Mouse (Mus musculus) heart, embryonic 15.5 days (tissue): ENCODE data around the gene Enpp4. TPM values are rescaled to one million over a fixed set of nuclear protein-coding genes. Genes with fewer than 3 reads are reported as not detected.

Source experiments
- ATAC-seq: fragments of 200-750 bp; cut with Nextera tagmentation; replicated peaks from 2 replicates; pipeline ENCODE4 v1.8.0; 2017; ENCODE audit warnings: low read depth, moderate TSS enrichment; ENCODE audit not compliant: insufficient number of reproducible peaks, insufficient read depth, low FRiP score
- H3K27ac ChIP-seq: fragments of 300-500 bp; sonication (generic); 2 replicates; pipeline ENCODE4 v1.5.1; 2015; ENCODE audit warnings: mild to moderate bottlenecking, inconsistent platforms
- H3K27me3 ChIP-seq: fragments of 300-500 bp; sonication (generic); 2 replicates; pipeline ENCODE4 v1.6.1; 2015; ENCODE audit warnings: inconsistent platforms
- H3K36me3 ChIP-seq: fragments of 300-500 bp; sonication (generic); 2 replicates; pipeline ENCODE4 v1.6.1; 2015; ENCODE audit warnings: mild to moderate bottlenecking, inconsistent platforms
- H3K4me1 ChIP-seq: fragments of 300-500 bp; sonication (generic); replicated peaks from 2 replicates; pipeline ENCODE4 v1.6.1; 2015; ENCODE audit warnings: inconsistent platforms
- H3K4me2 ChIP-seq: fragments of 300-500 bp; sonication (generic); 2 replicates; pipeline ENCODE4 v1.6.1; 2015; ENCODE audit warnings: inconsistent platforms, mild to moderate bottlenecking, moderate library complexity
- H3K4me3 ChIP-seq: fragments of 300-500 bp; sonication (generic); 2 replicates; pipeline ENCODE4 v1.5.1; 2015; ENCODE audit warnings: mild to moderate bottlenecking, inconsistent platforms
- H3K9ac ChIP-seq: fragments of 300-500 bp; sonication (generic); 2 replicates; pipeline ENCODE4 v1.6.1; 2015; ENCODE audit warnings: mild to moderate bottlenecking, inconsistent platforms
- H3K9me3 ChIP-seq: fragments of 300-500 bp; sonication (generic); replicated peaks from 2 replicates; pipeline ENCODE4 v1.6.1; 2016; ENCODE audit warnings: inconsistent platforms
- WGBS: fragments of 180-500 bp; shearing (Covaris S2); methylation state at CpG from one replicate; pipeline ENCODE4 v1.1.7; 2015; ENCODE audit warnings: mixed read lengths; 5-methylcytosine and 5-hydroxymethylcytosine counted together
- polyA plus RNA-seq: library from polyadenylated mRNA; unstranded; fragments of >200 nt; fragmentation: Nextera tagmentation; extraction: Ambion mirVana; gene quantifications from 2 replicates; pipeline ENCODE4 v1.2.1, GENCODE M21; 2015

The Enpp4 gene
- polyA plus RNA-seq, 1 experiment from 2014 or later, result 7.7 TPM

- no peak for ATAC-seq
- Histone ChIP-seq H3K4me1 (peaks cover 5% of the 10 kb centered on the region), H3K4me3 (no peak overlapping the region), H3K4me2 (no peak overlapping the region), H3K9ac (no peak overlapping the region), H3K27me3 (peaks cover 28% of the 10 kb centered on the region), H3K36me3 (no peaks in the 10 kb centered on the region), H3K27ac (no peak overlapping the region), H3K9me3 (no peaks in the 10 kb centered on the region)
- 11% methylated on average over 7 of the region's 7 CpGs for WGBS
These were observed 24.8 kb upstream of the Enpp4 start for GRCm38 (mm10) chr17:44130429-44130828.

GRCm38 (mm10) chr17:44129092-44129750, 23.6 kb upstream of the Enpp4 start:
- Histone ChIP-seq H3K4me2 (no peak overlapping the region), H3K27ac (no peak overlapping the region), H3K4me3 (no peak overlapping the region), H3K36me3 (no peaks in the 10 kb centered on the region), H3K27me3 (peaks cover 16% of the 10 kb centered on the region; the same call in 1 of the 2 replicates), H3K4me1 (no peaks in the 10 kb centered on the region), H3K9me3 (no peaks in the 10 kb centered on the region), H3K9ac (no peak overlapping the region)
- ATAC-seq, result no peak
- 67% methylated on average over 13 of the region's 13 CpGs for WGBS

GRCm38 (mm10) chr17:44121366-44122100, 15.9 kb upstream of the Enpp4 start:
- WGBS, result 71% methylated on average over 12 of the region's 12 CpGs

GRCm38 (mm10) chr17:44118231-44118630, 12.6 kb upstream of the Enpp4 start:
- WGBS, result 61% methylated on average over 4 of the region's 4 CpGs
- Histone ChIP-seq H3K27me3 (no peaks in the 10 kb centered on the region), H3K4me1 (0 out of 2 replicates have a peak, but pooled peaks cover 3% of the 10 kb centered on the region), H3K4me2 (no peak overlapping the region), H3K36me3 (no peaks in the 10 kb centered on the region), H3K9me3 (no peaks in the 10 kb centered on the region), H3K4me3 (no peak overlapping the region), H3K27ac (no peak overlapping the region), H3K9ac (no peak overlapping the region)
- ATAC-seq, result no peak

More at GRCm38 (mm10) chr17:44121366-44122100, 15.9 kb upstream of the Enpp4 start:
- Histone ChIP-seq H3K27me3 (no peaks in the 10 kb centered on the region), H3K4me1 (0 out of 2 replicates have a peak, but pooled peaks cover 3% of the 10 kb centered on the region), H3K4me3 (no peak overlapping the region), H3K9me3 (no peaks in the 10 kb centered on the region), H3K36me3 (no peaks in the 10 kb centered on the region), H3K27ac (no peak overlapping the region), H3K4me2 (no peak overlapping the region), H3K9ac (no peak overlapping the region)
- no peak for ATAC-seq

GRCm38 (mm10) chr17:44117721-44118120, 12.1 kb upstream of the Enpp4 start:
- no peaks in the 10 kb centered on the region for H3K9me3 ChIP-seq
- H3K4me2 ChIP-seq, result no peak overlapping the region
- no peaks in the 10 kb centered on the region for H3K27me3 ChIP-seq
- H3K4me1 ChIP-seq, result 0 out of 2 replicates have a peak, but pooled peaks cover 3% of the 10 kb centered on the region
- H3K27ac ChIP-seq, result no peak overlapping the region
- WGBS, result 70% methylated on average over 2 of the region's 2 CpGs
- no peak for ATAC-seq
- no peaks in the 10 kb centered on the region for H3K36me3 ChIP-seq
- no peak overlapping the region for H3K9ac ChIP-seq
- no peak overlapping the region for H3K4me3 ChIP-seq

GRCm38 (mm10) chr17:44116584-44116983, 11.0 kb upstream of the Enpp4 start:
- Histone ChIP-seq H3K27me3 (no peaks in the 10 kb centered on the region), H3K4me3 (no peak overlapping the region), H3K36me3 (no peaks in the 10 kb centered on the region), H3K9ac (no peak overlapping the region), H3K27ac (no peak overlapping the region), H3K4me2 (no peak overlapping the region), H3K4me1 (0 out of 2 replicates have a peak, but pooled peaks cover 3% of the 10 kb centered on the region), H3K9me3 (no peaks in the 10 kb centered on the region)
- no peak for ATAC-seq
- WGBS, result 69% methylated on average over 2 of the region's 2 CpGs

- Histone ChIP-seq H3K27ac (no peak overlapping the region), H3K4me1 (peaks cover 10% of the 10 kb centered on the region), H3K9me3 (no peaks in the 10 kb centered on the region), H3K27me3 (no peaks in the 10 kb centered on the region), H3K9ac (no peak overlapping the region), H3K4me2 (no peak overlapping the region), H3K4me3 (no peak overlapping the region), H3K36me3 (no peaks in the 10 kb centered on the region)
- 65% methylated on average over 3 of the region's 3 CpGs for WGBS
- ATAC-seq, result no peak
These were observed 2.7 kb upstream of the Enpp4 start for GRCm38 (mm10) chr17:44108331-44108730.

- H3K27ac ChIP-seq, result no peak overlapping the region
- peaks cover 4% of the 10 kb centered on the region; the same call in 1 of the 2 replicates for H3K36me3 ChIP-seq
- WGBS, result 88% methylated on average over 10 of the region's 10 CpGs
- no peak overlapping the region for H3K9ac ChIP-seq
- H3K9me3 ChIP-seq, result no peaks in the 10 kb centered on the region
- H3K27me3 ChIP-seq, result no peaks in the 10 kb centered on the region
- H3K4me3 ChIP-seq, result no peak overlapping the region
- no peak overlapping the region for H3K4me2 ChIP-seq
- H3K4me1 ChIP-seq, result peaks cover 10% of the 10 kb centered on the region
- no peak for ATAC-seq
These were observed 3.6 kb downstream of the Enpp4 start for GRCm38 (mm10) chr17:44101961-44102360.

- H3K9ac ChIP-seq, result no peak overlapping the region
- no peak overlapping the region for H3K4me2 ChIP-seq
- no peak for ATAC-seq
- peaks cover 7% of the 10 kb centered on the region for H3K4me1 ChIP-seq
- H3K36me3 ChIP-seq, result peaks cover 4% of the 10 kb centered on the region; the same call in 1 of the 2 replicates
- H3K27me3 ChIP-seq, result no peaks in the 10 kb centered on the region
- H3K4me3 ChIP-seq, result no peak overlapping the region
- H3K9me3 ChIP-seq, result no peaks in the 10 kb centered on the region
- 72% methylated on average over 9 of the region's 9 CpGs for WGBS
- H3K27ac ChIP-seq, result no peak overlapping the region
These were observed 4.7 kb downstream of the Enpp4 start for GRCm38 (mm10) chr17:44100906-44101305.

- H3K4me3 ChIP-seq, result no peak overlapping the region
- H3K4me2 ChIP-seq, result no peak overlapping the region
- no peaks in the 10 kb centered on the region for H3K27me3 ChIP-seq
- H3K27ac ChIP-seq, result no peak overlapping the region
- whole genome bisulfite sequencing, result 72% methylated on average over 4 of the region's 4 CpGs
- no peak overlapping the region for H3K9ac ChIP-seq
- no peaks in the 10 kb centered on the region for H3K9me3 ChIP-seq
- H3K36me3 ChIP-seq, result peaks cover 4% of the 10 kb centered on the region; the same call in 1 of the 2 replicates
- H3K4me1 ChIP-seq, result peaks cover 7% of the 10 kb centered on the region
- no peak for ATAC-seq
These were observed 5.1 kb downstream of the Enpp4 start for GRCm38 (mm10) chr17:44100486-44100885.

- Histone ChIP-seq H3K4me3 (no peak overlapping the region), H3K9ac (no peak overlapping the region), H3K36me3 (no peaks in the 10 kb centered on the region), H3K9me3 (no peaks in the 10 kb centered on the region), H3K4me2 (no peak overlapping the region), H3K4me1 (no peaks in the 10 kb centered on the region), H3K27me3 (no peaks in the 10 kb centered on the region), H3K27ac (no peak overlapping the region)
- WGBS, result 35% methylated on average over 2 of the region's 2 CpGs
- ATAC-seq, result no peak
These were observed 14.1 kb downstream of the Enpp4 start for GRCm38 (mm10) chr17:44091512-44091911.
